Mouse (Mus musculus): ENCODE measurements around the gene Syngr3. TPM values are rescaled to one million over a fixed set of nuclear protein-coding genes. Genes with fewer than 3 reads are reported as not detected.

Gene Syngr3
- total and polyA plus RNA-seq, 3 experiments: 0.32 to 3.9 (median 0.33) TPM

DNA sequence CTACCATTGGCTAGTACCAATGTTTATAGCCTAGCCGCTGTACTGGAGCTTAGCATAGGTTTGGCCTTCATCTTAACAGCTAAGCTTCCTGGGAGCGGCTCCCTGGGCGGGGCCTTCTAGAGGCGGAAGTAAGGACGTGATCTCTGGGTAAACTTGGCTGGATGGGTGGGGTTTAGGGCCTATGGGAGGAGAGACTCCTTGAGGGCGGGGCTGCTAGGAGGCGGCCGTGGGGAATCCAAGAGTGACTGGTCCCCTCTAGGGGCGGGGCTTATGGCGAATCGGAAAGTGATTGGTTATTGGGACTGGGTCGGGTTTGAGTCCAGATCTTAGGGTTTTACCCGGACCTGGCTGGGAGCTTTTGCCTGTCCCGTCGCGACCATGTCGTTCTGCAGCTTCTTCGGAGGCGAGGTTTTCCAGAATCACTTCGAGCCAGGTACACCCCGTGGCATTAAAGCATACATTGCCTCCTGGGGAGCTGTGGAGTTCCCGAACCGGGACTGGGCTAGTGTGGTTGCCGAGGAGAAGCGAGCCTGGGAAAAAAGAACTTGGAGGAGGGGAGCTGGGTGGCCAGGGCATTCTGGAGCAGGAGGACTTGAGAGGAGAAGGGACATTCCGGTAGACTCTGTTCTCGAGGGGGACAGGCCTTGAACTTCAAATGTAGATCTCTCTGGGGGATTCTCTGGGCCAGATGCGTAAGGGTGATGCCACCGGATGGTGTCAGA is 46.7 kb upstream of the Syngr3 start, which contains the start of gene Msrb1 (continued):
- TF ChIP-seq CHD2 (IDR thresholded peaks at IDR 0.05; ENCODE audit: low read length): no peak
- no peak for TF ChIP-seq ZKSCAN1 (IDR thresholded peaks at IDR 0.05; ENCODE audit: borderline replicate concordance, low read depth, low read length)
- no peak for TF ChIP-seq KAT2A (IDR thresholded peaks at IDR 0.05; ENCODE audit: insufficient replicate concordance, low read length)
- TF ChIP-seq MAFK (IDR thresholded peaks at IDR 0.05; ENCODE audit: insufficient replicate concordance, low read length): no peak
- TF ChIP-seq JUN (IDR thresholded peaks at IDR 0.05; ENCODE audit: insufficient read depth, low read depth, low read length): no peak
- 0 out of 2 replicates have a peak, but pooled peaks have one; percentile 11 for TF ChIP-seq MEF2A (IDR thresholded peaks at IDR 0.05; ENCODE audit: borderline replicate concordance, low read depth, low read length)
- no peak for TF ChIP-seq GABPA (IDR thresholded peaks at IDR 0.05; ENCODE audit: insufficient replicate concordance, low read depth, low read length)
- TF ChIP-seq RCOR1 (conservative IDR thresholded peaks at IDR 0.05; ENCODE audit: low read depth, low read length): no peak

DNA sequence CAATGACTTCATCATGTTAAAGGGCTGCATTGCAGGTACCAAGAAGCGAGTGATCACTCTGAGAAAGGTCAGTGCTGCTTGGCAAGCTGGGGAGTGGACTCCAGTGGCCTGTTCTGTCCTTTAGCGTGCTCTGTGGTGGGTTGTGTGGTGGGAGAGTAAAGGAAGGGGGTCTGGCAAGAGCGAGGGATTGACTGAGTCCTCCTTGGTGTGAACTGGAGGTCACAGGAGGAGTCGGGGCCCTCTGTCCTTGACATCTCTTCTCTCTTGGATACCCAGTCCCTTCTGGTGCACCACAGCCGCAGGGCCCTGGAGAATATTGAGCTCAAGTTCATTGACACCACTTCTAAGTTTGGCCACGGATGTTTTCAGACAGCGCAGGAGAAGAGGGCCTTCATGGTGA is 45.7 kb upstream of the Syngr3 start:
- Histone ChIP-seq H3K27me3 (replicated peaks) (no peaks in the 10 kb centered on the region), H3K4me1 (ENCODE audit: control insufficient read depth in 1 of 2, insufficient read depth in 2 of 2) (peaks cover 4 to 33% of the 10 kb centered on the region in 2 experiments; a peak in 3 of 4 replicates), H3K36me3 (replicated peaks in 1 of 2; ENCODE audit: control insufficient read depth in 1 of 2, insufficient read depth in 1 of 2, low read length in 1 of 2) (peaks cover 11 to 21% of the 10 kb centered on the region in 2 experiments), H3K9me3 (replicated peaks; ENCODE audit: low read length) (no peaks in the 10 kb centered on the region), H3K79me2 (replicated peaks; ENCODE audit: control insufficient read depth, extremely low read depth, insufficient read depth, poor library complexity, severe bottlenecking) (no peaks in the 10 kb centered on the region), H3K9ac (ENCODE audit: insufficient read depth, low read depth) (peak overlapping the region; percentile 95), H3K4me3 (replicated peaks in 1 of 3; ENCODE audit: low read depth in 2 of 3, low read length in 2 of 3, poor library complexity in 1 of 3) (peak overlapping the region; percentile 70 to 87 (median 75)), H3K27ac (ENCODE audit: insufficient read depth, low read depth) (no peak overlapping the region), H3K4me2 (ENCODE audit: insufficient read depth, low read depth, poor library complexity, severe bottlenecking) (peak overlapping the region; percentile 67)
- no peak for DNase-seq (ENCODE audit: extremely low read depth)
- TF ChIP-seq ZMIZ1 (IDR thresholded peaks at IDR 0.05; ENCODE audit: low read depth, low read length): no peak
- no peak for TF ChIP-seq SIN3A (IDR thresholded peaks at IDR 0.05; ENCODE audit: low read length)
- TF ChIP-seq MEF2A (IDR thresholded peaks at IDR 0.05; ENCODE audit: borderline replicate concordance, low read depth, low read length): no peak
- TF ChIP-seq ZKSCAN1 (IDR thresholded peaks at IDR 0.05; ENCODE audit: borderline replicate concordance, low read depth, low read length): no peak
- TF ChIP-seq IRF4 (IDR thresholded peaks at IDR 0.05; ENCODE audit: low read depth, low read length): no peak
- no peak for TF ChIP-seq NRF1 (IDR thresholded peaks at IDR 0.05; ENCODE audit: low read depth, low read length)
- TF ChIP-seq BHLHE40 (IDR thresholded peaks at IDR 0.05; ENCODE audit: low read depth, low read length): no peak
- TF ChIP-seq KAT2A (IDR thresholded peaks at IDR 0.05; ENCODE audit: insufficient replicate concordance, low read length): no peak
- no peak for TF ChIP-seq RCOR1 (conservative IDR thresholded peaks at IDR 0.05; ENCODE audit: low read depth, low read length)
- TF ChIP-seq USF1 (IDR thresholded peaks at IDR 0.05; ENCODE audit: low read depth, low read length): no peak
- TF ChIP-seq USF2 (conservative IDR thresholded peaks at IDR 0.05; ENCODE audit: low read depth, low read length): no peak
- TF ChIP-seq PAX5 (IDR thresholded peaks at IDR 0.05; ENCODE audit: low read length): no peak
- no peak for TF ChIP-seq JUN (IDR thresholded peaks at IDR 0.05; ENCODE audit: insufficient read depth, low read depth, low read length)
- TF ChIP-seq CHD2 (IDR thresholded peaks at IDR 0.05; ENCODE audit: low read length): no peak
- TF ChIP-seq UBTF (IDR thresholded peaks at IDR 0.05; ENCODE audit: low read depth, low read length): no peak
- no peak for TF ChIP-seq MAFK (IDR thresholded peaks at IDR 0.05; ENCODE audit: insufficient replicate concordance, low read length)
- no peak for TF ChIP-seq JUND (conservative IDR thresholded peaks at IDR 0.05; ENCODE audit: low read depth, low read length)
- TF ChIP-seq ELF1 (IDR thresholded peaks at IDR 0.05; ENCODE audit: low read depth, low read length): no peak
- TF ChIP-seq POLR2A (IDR thresholded peaks at IDR 0.05; ENCODE audit: low read depth, low read length): no peak
- TF ChIP-seq TCF12 (IDR thresholded peaks at IDR 0.05; ENCODE audit: low read depth, low read length): no peak
- dilution Hi-C loops (cut with MboI; ENCODE audit: extremely low pct_ligation_motif_present, extremely low pct_unique_long_range_greater_than_20kb, low sequenced_read_pairs) (no loop called here), in situ Hi-C loops (cut with MboI; ENCODE audit: low pct_ligation_motif_present, low pct_unique_long_range_greater_than_20kb, low sequenced_read_pairs) (no loop called here)
